Mouse (Mus musculus) lung, postnatal 4 days (tissue): ENCODE data around the gene Herc6.
"Not testable (repeated sequence)": the region's sequence is repeated elsewhere in the genome, so short reads cannot be mapped to it uniquely, and the experiment has no call there.

Source experiments
- DNase-seq, 2 experiments: peaks; one replicate each; pipeline ENCODE4 v3.0.0; 2021

The Herc6 gene

GRCm38 (mm10) chr6:57580881-57581548, at the start of gene Herc6:
Herc6 (plus strand) TSS chr6:57581000.
- peak; percentile 80 to 83 for DNase-seq

GRCm38 (mm10) chr6:57531011-57531410, 49.8 kb upstream of the Herc6 start:
- DNase-seq, result no peak

GRCm38 (mm10) chr6:57531441-57531840, 49.4 kb upstream of the Herc6 start:
- DNase-seq, result no peak

GRCm38 (mm10) chr6:57532022-57532421, 48.8 kb upstream of the Herc6 start:
- no peak for DNase-seq

- no peak for DNase-seq
Measured at GRCm38 (mm10) chr6:57533410-57533809, 47.4 kb upstream of the Herc6 start.

- DNase-seq, result peak; percentile 20 to 28
Measured at GRCm38 (mm10) chr6:57534231-57534610, 46.6 kb upstream of the Herc6 start.

GRCm38 (mm10) chr6:57534611-57535286, 46.1 kb upstream of the Herc6 start:
- DNase-seq, result peak; percentile 41 to 48

GRCm38 (mm10) chr6:57535386-57535936, 45.3 kb upstream of the Herc6 start, which contains the start of gene Ppm1k:
Ppm1k (minus strand) TSS chr6:57535468.
- DNase-seq, result peak; percentile 99 to 100

GRCm38 (mm10) chr6:57535971-57536669, 44.7 kb upstream of the Herc6 start:
- DNase-seq, result peak in 1 of 2 experiments; percentile 18

GRCm38 (mm10) chr6:57537887-57538286, 42.9 kb upstream of the Herc6 start:
- no peak for DNase-seq

GRCm38 (mm10) chr6:57540950-57541498, 39.8 kb upstream of the Herc6 start:
- no peak for DNase-seq

GRCm38 (mm10) chr6:57541737-57542335, 39.0 kb upstream of the Herc6 start:
- DNase-seq, result no peak

GRCm38 (mm10) chr6:57543591-57543990, 37.2 kb upstream of the Herc6 start:
- not testable (repeated sequence) for DNase-seq

GRCm38 (mm10) chr6:57544866-57545265, 35.9 kb upstream of the Herc6 start:
- no peak for DNase-seq

- no peak for DNase-seq
Measured at GRCm38 (mm10) chr6:57551211-57551796, 29.5 kb upstream of the Herc6 start.

GRCm38 (mm10) chr6:57557796-57558317, 22.9 kb upstream of the Herc6 start:
- no peak for DNase-seq

GRCm38 (mm10) chr6:57563454-57563853, 17.3 kb upstream of the Herc6 start:
- DNase-seq, result no peak

GRCm38 (mm10) chr6:57565452-57565851, 15.3 kb upstream of the Herc6 start:
- DNase-seq, result no peak

GRCm38 (mm10) chr6:57567630-57568029, 13.2 kb upstream of the Herc6 start:
- no peak for DNase-seq

GRCm38 (mm10) chr6:57570170-57570974, 10.4 kb upstream of the Herc6 start:
- peak in 1 of 2 experiments; percentile 48 for DNase-seq

GRCm38 (mm10) chr6:57571587-57571986, 9.2 kb upstream of the Herc6 start:
- DNase-seq, result no peak
